Mouse (Mus musculus) spleen, adult 12 weeks (tissue): Measurements from ENCODE around the gene B3gnt9.

Source experiments
- DNase-seq: peaks from one replicate; pipeline ENCODE4 v3.0.0; 2022; ENCODE audit warnings: low spot score

B3gnt9 gene

DNA sequence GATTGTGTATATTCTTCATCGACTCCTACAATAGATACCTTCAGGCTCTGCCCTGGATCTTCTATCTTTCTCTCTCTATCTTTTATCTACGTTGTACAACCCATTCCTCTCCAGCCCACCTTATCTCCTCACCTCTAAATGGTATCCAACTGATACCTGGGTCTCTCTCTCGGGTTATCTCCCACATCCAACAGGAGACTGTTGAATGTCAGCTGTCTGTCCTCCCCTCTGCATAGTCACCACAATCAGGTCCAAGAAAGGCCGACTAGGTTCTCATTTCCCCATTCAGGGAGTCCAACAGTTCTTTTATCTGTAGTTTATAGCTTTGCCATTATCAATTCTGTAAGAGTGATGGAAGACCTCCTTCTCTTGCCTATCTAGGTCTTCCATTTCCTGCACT is 27.3 kb upstream of the B3gnt9 start:
- DNase-seq = no peak

DNA sequence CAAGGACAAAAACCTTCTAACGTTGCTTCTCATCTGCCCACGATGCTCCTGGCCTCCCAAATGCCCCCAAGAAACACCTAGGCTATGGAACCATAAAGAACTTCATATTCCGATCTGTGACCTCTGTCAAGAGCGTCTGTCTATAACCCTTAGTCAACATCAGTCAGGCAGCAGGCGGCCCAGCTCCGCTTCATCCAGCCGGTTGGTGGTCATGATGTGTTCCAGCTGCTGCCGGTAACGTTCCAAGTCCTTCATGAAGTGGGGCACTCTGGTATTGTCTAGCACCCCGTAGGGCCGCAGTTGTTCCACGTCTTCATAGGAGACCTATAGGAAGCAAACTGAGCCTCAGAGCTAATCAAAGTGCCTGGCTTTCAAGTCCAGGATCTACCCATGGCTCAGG is 26.9 kb upstream of the B3gnt9 start:
- DNase-seq = no peak

DNA sequence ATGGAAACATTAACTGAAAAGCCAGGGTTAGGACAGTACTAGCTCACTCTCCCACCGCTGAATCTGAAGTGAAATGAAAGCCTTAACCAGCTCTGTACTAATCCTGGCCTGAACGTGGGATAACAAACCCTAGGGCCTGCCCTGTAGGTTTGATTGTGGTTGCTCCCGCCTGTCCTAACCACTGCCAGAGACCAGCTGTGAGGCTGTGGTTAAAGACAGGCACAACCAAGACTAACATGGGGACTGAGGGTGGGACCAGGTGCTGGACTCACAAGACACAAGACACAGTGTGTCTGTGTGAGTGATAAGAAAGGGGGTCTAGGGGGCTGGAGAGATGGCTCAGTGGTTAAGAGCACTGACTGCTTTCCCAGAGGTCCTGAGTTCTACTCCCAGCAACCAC is 25.6 kb upstream of the B3gnt9 start:
- DNase-seq = no peak

DNA sequence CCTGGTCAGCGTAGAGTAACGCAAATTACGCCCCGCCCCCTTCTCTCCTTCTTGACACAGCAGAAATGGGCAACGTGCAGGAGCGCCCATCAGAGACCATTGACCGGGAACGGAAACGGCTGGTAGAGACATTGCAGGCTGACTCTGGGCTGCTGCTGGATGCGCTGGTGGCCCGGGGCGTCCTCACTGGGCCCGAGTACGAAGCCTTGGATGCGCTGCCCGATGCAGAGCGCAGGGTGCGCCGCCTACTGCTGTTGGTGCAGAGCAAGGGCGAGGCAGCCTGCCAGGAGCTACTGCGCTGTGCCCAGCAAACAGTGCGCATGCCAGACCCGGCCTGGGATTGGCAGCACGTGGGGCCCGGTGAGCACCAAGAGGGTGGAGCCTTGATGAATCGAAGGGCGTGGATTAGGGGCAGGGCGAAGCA is 24.0 kb upstream of the B3gnt9 start:
- DNase-seq = peak; percentile 58

DNA sequence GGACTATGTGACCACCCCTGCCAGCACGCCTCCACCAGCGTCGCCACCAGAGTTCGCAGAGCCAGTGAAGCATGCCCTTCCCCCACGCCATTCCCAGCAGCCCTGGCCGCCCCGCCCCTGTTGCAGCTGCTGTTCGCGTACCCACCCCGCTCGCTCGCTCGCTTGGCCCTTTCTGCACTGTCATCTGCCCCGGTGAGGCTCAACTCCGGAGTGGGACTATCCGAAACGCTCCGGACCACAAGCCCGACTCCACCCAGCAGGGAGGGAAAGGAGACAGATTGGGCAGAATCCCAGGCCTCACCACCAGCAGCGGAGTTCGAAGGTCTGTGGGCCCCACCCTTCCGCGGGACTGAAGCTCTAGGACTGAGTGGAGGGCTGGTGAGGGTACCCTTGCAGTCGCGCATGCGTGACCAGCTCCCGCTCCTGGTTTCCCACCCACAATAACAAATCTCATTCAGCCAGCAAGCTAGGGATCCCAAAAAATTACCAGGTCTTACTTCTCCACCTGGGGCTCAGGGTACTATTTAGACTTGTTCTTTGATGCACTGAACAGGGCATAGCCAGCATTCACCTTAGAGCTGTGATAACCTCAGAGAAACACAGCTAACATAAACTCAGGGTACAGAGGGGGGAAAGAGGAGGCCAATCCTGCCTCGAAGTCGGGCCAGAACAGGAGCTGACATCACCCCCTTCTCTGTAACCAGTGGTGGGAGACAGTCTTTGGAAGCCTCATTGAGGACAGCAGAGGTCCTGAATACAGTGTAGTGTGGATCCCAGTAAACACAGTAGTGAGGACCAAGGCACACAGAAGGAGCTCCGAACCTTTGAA is 21.6 kb upstream of the B3gnt9 start:
- DNase-seq = no peak

DNA sequence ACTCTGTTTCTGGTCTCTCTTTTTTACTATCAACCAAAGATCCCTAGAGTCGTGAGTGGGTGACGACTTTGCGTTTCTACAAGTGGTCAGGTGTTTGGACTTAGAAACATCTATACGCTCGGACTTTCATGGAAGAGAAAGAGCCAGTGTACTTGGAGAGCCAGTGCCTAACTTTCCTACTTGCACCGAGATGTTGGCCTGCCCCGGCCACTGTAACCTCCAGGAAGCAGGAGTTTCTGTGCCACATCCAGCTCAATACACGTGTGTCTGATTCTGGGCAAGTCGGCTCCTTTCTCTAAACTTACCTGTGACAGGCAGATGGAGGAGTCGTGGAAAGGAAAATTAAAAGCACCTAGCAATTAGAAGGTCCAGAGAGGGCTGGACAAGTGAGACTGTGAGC is 20.9 kb upstream of the B3gnt9 start, which contains the start of gene Nol3:
TSS of gene Nol3 (plus strand) at position 301 of the 400 bp plus-strand sequence.
- DNase-seq = no peak

DNA sequence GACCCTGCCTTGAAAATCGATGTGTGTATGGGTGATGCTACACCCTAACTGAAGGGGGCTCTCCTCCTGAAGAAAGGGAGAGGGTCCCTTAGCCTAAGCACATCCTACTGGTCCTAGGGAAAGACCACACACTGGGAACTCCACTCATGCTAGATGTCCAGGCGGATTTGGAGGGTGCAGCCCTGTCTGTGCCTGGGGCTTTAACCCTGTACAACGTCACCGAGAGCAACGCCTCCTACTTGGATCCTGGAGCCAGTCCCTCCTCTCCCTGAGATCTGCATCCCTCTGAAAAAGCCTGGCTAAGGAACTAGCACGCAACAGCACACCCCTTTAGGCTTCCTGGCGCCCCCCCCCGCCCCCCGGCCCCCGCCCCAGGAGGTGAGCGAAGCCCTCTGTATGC is 20.4 kb upstream of the B3gnt9 start:
- no peak for DNase-seq

DNA sequence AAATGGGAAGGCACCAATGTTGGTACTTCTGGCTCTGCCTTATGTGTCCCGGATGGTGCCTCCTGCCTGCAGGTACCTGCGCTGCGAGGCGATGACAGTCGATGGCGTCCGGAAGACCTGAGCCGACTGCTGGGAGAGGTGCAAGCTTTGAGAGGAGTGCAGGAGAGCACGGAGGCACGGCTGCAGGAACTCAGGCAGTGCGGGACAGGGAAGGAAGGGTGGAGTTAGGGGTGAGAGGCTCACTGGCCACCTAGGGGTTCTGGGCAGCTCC is 15.9 kb upstream of the B3gnt9 start:
- no peak for DNase-seq

DNA sequence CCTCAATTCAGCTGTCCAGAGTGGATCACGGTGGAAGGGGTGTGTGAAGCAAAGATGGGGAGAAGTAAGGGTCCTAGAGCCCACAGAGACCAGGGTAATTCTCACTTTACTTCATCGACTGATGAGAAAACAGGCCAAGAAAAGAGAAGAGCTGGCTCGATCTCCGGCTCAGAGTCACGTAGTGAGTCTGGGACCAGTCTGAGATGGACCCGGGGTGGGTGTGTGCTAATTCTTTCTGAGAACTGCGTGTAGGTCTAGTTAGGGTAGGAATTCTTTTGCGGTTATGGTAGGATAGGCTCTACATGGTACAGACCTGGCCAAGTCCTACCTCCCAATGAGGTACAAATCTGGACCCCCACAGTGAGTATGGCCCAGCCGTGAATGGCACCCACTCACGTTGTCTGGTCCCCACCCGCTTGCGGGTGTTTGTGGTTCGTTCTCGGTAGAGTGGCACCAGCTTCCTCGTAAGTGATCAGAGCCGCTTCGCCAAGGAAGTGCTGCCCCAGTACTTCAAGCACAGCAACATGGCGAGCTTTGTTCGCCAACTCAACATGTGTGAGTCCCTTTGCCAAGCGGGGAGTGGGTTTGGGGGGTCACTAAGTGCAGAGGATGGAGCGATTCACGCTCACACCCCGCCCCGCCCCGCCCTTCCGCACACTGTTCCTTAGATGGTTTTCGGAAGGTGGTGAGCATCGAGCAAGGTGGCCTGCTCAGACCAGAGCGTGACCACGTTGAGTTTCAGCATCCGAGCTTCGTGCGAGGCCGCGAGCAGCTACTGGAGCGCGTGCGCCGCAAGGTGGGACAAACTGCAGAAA is 15.4 kb upstream of the B3gnt9 start:
- no peak for DNase-seq

DNA sequence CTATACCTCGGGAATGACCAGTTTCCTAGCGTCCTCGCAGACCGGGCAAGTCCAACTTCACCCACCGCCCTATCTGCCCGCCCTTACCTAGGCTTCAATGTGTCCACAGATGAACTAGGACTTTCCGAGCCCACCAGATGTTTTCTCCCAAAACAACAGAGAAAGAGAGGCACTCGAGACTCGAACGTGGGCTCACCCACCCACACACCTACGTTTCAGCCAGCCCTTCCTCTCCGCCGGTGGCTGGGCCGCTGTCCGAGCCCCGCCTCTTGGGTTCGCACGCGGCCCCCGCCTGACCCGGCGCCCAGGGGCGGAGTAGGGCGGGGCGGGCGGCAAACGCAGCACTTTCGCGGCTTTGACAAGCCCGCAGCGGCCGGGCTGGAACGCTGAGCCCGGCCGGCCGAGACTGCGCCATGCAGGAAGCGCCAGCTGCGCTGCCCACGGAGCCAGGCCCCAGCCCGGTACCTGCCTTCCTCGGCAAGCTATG is 14.6 kb upstream of the B3gnt9 start, which contains the start of gene Hsf4:
TSS of gene Hsf4 (plus strand) at position 341 of the 487 bp plus-strand sequence.
- DNase-seq = no peak

DNA sequence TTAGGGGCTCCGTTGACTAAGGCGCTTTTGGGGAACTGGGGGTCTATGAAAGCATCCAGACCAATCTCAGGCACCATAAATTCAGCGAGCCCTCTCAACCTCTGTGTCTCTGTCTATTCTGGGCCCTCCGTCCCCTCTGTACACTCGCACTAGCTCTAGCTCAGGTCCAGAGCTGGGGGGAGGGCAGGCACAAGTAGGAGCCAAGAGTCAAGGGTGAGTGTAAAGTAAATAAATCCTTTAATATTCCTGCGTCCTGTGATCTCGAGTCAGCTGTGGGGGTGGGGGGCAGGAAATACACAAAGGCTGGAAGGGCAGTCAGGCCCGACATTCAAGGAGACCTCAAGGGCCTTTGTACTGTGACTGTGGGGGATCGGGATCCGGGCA is 14.1 kb upstream of the B3gnt9 start:
- no peak for DNase-seq

DNA sequence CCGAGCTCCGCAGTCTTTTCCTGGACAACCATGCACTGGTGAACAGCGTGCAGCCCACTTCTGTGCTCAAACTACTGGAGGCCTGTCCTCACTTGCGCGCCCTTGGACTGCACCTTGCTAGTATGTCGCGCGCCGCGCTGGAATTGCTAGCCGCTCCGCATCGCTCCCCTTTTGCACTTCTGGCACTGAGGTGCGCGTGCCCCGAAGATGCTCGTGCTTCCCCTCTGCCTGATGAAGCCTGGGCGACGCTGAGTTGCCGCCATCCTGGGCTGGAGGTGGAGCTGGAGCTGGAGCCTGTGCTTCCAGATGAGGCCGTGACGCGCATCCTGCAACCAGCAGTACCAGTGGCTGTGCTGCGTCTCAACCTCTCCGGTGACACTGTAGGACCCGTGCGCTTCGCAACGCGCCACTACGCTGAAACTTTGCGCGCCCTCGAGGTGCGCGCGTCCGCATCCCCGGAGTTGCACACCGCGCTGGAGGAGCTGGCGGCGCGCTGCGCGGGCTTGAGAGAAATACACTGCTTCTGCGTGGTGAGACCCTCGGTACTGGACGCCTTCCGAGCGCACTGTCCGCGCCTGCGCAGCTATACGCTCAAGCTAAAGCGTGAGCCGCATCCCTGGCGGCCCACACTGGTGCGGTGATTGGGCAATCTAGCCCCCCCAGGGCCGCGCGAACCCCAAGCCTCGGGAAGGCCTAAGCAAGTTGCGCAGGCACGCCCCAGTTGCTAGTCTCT is 13.6 kb upstream of the B3gnt9 start:
- no peak for DNase-seq

DNA sequence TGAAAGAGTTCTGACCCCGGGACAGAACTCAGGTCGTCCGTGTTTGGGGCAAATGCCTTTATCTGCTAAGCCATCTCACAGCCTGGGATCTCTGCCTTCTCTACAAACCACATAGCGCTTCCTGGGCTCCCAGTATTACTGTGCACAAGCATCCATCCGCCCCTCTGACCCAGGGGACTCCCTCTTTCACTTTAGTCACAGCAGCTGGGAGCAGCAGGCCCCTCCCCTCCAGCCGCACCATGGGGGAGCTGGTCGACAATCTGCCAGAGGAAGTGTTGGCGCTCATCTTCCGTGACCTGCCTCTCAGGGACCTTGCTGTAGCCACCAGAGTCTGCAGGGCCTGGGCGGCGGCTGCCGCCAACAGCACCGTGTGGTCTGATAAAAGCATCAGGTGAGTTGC is 11.8 kb upstream of the B3gnt9 start:
- DNase-seq = no peak

DNA sequence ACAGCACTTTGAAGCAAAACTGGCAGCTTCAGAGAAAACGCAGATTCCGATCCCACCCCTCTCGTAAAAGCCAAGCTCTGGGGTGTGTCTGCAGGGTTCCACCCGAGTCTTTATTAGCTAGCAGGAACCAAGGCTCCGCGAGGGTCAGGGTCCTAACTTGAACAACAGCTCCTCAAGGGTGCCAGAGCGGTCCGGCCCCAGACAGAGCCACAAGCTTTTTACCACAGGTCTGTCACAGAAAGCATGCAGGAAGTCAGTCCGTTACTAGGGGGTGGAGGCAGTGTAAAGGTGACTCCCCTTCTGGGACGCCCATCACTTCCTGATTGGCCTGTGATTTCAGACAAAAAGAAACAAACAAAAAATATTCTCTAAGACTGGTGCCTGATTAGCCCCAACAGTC is 10.2 kb upstream of the B3gnt9 start:
- no peak for DNase-seq

DNA sequence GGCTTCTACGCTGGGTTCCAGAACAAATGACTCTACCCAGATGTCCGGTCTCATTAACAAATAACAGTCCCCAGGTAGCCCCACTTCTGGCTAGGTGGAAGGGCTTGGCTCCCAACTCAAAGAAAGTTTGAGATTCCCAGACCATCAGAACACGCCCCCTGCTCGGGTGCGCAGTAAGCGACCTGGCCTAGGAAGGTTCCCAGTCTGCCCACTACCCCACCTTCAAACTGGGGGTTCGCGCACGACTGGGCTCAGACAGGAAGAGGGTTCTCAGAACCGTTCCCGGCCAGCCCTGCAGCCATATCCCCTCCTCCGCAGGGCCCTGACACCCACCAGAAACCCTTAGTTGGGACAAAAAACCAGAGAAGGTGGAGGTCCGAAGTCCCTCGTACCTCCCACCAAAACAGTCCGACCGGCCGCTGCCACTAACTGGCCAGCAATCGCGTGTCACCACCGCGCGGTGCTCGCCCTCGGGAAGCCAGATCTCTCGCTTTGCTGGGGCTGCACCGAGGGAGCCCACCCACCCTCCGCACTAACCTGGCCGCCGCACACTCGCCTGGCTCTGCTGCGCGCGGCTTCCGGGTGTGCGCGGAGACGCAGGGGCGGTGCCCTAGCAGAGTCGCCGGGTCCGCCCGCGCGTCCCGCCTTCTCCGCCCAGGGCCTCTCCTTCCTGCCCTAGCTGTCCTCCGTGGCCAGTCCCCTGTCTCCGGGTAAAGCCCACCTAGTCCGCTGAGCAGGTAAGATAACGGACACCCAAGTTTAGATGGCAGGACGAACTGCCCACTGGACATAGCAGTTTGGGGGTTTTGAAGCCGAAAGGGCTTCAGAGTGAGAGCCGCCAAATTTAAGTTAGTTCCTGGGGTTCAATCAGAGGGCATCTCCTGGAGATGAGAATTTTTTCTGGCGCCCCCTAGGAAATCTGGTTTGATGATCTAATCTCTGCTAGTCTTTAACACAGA is 9.3 kb upstream of the B3gnt9 start, which contains the start of the genes Tradd and Fbxl8:
TSS of gene Tradd (minus strand) at position 586 of the 959 bp plus-strand sequence.
TSS of gene Fbxl8 (plus strand) at position 625 of the 959 bp plus-strand sequence.
- DNase-seq = peak; percentile 72

DNA sequence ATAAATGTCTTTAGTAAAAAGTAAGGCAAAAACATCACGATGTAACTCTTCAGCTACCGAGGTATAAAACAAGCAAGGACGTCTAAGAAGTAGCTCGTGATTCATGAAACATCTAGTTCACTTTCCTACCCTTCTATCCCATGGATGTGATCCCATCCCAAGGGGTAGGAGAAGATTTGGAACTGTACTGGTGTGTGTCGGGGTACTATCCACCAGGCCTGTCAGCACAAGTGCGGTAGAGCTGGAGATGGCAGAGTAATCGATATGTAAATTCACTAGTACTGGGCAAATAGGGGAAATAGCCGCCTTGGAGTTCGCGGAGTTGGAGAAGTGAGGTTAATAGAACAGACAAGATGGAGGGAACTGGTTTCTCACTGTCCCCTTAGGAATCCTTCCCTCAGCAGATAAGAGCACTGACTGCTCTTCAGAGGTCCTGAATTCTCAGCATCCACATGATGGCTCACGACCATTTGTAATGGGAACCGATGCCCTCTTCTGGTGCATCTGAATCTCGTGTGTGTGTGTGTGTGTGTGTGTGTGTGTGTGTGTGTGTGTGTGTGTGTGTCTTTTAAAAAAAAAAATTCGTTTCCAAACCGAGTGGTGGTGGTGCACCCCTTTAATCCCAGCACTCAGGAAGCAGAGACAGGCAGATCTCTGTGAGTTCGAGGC is 8.4 kb upstream of the B3gnt9 start:
- no peak for DNase-seq

DNA sequence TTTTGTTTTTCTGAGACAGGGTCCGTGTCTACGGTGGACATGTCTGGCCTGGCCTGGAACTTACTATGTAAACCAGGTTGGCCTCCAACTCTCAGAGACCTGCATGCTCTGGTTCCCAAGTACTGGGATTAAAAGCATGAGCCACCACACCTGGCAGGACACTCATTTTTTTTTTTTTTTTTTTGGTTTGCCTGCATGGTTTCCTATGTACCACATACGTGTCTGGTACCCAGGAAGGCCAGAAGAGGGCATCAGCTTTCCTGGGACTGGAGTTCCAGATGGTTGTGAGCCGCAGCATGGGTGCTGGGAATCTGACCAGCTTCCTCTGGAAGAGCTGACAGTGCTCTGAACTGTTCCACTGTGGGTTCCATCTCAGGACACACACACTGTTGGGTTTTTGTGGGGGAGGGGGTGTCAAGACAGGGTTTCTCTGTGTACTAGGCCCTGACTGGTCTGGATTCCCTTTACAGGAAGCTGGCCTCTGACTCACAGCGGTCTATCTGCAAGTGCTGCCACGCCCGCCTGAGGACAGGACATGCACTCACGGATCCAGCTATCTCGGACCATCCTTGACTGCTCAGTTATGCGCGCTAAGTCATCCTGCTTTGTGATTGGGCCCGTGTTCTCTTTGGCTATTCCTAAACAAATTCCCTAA is 6.5 kb upstream of the B3gnt9 start:
- DNase-seq = no peak

DNA sequence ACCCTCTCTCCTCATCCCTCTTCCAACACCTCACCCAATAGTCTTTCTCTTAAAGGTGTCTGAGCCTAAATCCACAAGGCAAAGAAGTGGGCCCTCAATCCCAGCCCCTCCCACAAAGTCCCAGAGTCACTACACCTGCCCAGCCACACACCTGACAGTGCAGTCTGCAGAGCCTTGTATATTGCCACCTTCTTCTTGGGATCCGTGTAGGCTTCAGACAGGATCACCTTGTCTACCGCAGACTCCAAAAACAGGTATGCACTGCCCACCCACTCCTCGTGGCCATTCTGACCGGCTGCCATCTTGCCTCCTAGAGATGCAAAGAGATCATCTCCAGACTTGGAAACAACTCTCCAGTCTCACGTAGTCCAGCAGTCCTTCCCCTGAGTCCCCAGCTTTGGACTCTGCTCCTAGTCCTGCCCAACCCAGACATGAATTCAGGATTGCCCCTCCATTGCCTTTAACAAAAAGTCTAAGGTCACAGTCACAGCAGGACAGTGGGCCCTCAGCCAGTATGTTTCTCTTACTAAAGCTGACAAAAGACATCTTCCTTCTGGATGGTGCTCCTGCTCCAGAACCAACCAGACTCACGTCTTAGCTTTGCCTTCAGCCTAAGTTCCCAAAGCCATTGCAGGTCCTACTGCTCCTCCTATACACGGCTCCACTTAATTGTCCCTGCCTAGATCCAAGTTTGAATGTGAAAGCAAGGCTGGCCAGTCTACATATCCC is 5.6 kb upstream of the B3gnt9 start:
- DNase-seq = no peak

DNA sequence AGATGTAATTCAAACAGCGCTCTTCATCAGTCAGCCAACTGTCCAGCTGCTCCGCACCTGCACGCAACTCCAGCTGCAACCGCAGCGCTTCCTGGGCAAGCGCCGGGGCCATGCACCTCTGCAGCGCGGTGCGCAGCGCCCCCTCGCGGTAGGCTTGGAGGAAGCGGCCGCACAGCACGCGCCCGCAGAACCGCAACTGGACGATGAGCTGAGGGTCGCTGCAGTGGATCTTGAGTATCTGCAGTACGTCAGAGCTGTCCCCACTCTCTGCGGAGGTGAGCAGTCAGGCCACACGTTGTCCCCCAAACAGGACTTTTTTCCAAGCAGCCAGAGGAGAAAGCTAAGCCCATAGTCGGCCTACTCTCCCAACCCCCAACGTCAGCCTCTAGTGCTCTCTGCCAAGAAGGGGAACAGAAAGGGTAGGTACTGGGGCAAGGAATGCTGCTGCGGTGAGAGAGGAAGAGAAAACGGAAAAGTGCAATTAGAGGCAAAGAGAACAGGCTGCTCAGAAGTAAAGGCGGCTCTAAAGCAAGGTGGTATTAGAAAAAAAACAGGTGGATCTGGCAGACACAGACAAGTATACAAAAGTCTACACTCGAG is 4.9 kb upstream of the B3gnt9 start:
- DNase-seq = peak; percentile 65
